Mouse (Mus musculus) left cerebral cortex, postnatal 4 days (tissue): ENCODE data around the gene Trpm4. TPM values are rescaled to one million over a fixed set of nuclear protein-coding genes. Genes with fewer than 3 reads are reported as not detected.
"Not testable (repeated sequence)": the region's sequence is repeated elsewhere in the genome, so short reads cannot be mapped to it uniquely, and the experiment has no call there.

Experiments used
- DNase-seq: peaks from one replicate; pipeline ENCODE4 v3.0.0-alpha.2; 2022
- intact Hi-C: fragments of 180-260 bp; cut with DNase I; formaldehyde crosslinking; loops from one replicate; pipeline ENCODE4 v1.15.1; 2025
- total RNA-seq, 2 experiments: library from RNA; stranded (reverse); gene quantifications; 2 replicates each; pipeline ENCODE4 v1.2.3; 2021

The Trpm4 gene
- total RNA-seq = 10 to 100 TPM; 32.1 to 33.8 TPM

DNA sequence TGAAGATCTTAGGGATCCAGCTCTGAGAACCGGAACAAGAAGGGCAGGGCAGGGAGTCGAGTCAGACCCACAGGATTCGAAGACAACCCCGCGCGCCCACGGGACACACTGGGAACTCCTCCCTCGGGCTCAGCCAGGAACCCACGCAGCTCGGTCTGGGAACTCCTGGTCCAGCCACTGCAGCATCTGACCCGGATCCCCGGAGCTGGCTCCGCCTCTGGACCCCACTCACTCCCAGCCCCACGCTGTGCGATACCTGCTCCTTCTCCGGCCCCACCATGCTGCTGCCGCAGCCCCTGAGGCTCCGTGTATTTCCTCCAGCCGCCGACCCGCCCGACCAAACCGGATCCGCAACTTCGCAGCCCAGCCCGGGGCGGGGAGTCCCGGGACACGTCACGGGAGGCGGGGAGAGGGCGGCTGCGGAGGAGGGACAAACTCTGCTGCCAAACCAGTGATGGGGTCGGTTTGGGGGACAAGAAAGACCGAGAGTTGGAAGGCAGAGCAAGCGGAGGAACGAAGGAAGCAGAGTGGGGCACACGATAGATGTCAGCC lies at the start of gene Trpm4:
Trpm4 (minus strand) TSS at position 350 of the 552 bp plus-strand sequence.
- intact Hi-C loops = no loop called here

DNA sequence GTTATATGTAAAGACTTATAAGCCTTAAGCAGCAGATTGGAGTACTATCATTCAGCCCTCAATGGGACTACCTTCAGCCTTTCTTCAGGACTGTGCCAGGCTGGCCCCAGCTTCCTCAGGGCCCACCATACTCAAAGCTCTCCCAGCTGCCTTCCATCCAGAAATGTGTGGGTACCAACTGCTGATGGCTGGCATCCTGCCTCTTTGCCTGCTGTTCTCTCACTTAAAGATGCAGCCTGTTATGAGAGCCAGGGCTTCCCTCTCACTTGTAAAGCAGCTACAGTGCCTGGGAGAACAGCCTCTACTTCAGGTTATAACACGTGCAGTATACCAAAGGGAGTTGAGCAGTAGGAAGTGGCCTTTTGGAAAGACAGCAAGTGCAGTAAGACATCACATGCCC lies 42.5 kb upstream of the Trpm4 start:
- intact Hi-C loops = no loop called here
- DNase-seq = no peak

More for the DNA sequence above, at the start of gene Trpm4:
- peak; percentile 79 for DNase-seq

DNA sequence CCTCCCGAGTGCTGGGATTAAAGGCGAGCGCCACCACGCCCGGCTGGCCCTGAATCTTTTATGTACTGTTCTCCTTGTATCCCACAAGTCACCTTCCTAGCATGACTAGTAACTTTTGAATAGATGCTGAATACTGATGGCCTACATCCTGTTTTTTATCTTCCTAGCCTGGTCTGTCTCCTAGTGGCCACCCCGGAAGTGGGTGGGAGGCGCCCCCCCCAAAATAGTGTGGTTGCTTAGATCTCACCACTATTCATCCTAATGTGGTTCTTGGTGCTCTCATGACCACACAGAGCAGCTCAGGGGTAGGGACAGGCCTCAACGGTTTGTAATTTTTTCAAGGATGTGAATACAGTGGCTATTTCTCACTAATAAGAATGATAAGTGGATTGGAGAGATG lies 41.0 kb upstream of the Trpm4 start:
- DNase-seq = no peak
- intact Hi-C loops = no loop called here

DNA sequence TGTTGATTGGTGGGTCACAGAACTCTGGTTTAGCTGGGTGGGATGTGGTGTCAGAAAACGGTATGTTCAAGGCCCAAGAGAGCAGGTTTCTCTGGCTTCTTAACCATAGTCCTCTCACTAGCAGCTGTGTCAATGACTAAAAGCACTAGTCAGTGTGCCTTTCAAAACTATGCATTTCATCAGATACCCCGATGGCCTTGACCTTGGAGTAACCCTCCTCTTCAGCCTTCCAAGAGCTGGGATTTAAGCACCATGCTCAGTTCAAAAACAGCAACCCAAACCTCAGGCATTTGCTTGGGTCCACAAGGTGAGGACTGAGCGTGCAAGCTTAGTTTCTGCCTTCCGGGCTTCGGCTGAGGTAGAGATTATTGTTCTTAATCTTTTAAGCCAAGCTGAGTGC lies 38.8 kb upstream of the Trpm4 start:
- no peak for DNase-seq
- intact Hi-C loops = no loop called here

DNA sequence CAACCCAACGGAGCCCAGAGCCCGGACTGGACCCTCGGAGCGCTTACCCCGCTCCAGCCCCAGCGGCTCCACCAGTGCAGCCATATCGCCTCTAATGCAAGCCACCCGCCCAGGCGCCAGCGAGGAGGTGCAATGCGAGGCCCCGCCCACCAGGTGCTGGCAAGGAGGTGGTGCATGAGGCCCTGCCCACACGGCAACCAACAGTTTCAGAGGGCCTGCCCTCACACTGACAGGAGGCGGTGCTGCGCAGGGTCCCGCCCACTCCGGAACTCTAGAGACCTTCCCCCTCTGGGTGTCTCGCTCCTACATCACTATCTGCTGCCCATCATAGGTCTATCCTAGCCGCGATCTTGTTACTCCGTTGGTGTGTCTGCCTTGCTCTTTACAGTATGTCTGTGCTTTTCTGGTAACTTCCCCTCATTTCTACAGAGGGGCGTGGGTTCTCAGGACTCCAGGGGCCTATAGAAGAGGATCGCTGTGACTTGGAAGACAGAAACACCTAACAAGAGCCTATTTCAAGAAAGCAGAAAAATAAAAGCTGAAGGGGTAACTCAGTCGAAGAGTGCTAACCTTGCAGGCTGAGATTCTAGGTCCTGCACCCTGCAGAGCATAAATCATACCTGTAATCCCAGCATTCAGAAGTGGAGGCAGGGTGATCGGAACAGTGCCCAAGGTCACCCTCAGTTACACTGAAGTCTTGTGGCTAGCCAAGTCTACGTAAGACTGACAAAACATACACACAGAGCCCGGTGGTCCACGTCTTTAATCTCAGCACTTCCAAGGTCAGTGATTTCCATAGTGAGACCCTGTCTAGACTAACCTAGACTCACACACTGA lies 37.1 kb upstream of the Trpm4 start, which contains the start of gene Lin7b:
Lin7b (minus strand) TSS at position 109 of the 837 bp plus-strand sequence.
- intact Hi-C loops = no loop called here
- peak; percentile 87 for DNase-seq

DNA sequence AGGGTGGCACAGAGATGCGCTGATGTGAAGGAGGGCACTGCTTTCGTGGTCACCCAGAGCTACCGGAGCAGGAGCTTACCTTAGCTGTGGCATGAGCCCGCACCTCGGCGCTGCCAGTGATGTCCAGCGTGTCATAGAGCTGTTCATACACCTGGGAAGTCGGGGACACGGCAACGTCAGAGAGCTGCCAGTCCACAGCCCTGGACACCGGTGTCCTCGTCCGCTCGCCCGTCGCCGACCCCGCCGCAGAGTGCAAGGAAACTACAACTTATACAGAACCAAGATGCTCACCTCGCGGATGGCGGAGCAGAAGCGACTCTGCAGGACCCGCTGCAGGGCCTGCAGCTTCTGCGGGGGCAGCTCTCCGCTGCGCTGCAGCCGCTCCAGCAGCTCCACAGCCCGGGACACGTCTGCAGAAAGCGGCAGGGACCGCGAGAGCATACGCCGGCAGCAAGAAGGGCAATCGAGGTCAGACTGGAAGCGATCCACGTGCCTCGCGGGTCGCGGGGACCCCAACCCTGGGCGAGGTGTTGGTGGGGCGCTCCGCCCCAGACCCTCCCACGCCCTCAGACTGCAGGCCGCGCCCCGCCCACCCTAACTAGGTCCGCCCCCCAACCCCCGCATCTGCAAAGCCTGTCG lies 36.4 kb upstream of the Trpm4 start:
- intact Hi-C loops = no loop called here
- no peak for DNase-seq

DNA sequence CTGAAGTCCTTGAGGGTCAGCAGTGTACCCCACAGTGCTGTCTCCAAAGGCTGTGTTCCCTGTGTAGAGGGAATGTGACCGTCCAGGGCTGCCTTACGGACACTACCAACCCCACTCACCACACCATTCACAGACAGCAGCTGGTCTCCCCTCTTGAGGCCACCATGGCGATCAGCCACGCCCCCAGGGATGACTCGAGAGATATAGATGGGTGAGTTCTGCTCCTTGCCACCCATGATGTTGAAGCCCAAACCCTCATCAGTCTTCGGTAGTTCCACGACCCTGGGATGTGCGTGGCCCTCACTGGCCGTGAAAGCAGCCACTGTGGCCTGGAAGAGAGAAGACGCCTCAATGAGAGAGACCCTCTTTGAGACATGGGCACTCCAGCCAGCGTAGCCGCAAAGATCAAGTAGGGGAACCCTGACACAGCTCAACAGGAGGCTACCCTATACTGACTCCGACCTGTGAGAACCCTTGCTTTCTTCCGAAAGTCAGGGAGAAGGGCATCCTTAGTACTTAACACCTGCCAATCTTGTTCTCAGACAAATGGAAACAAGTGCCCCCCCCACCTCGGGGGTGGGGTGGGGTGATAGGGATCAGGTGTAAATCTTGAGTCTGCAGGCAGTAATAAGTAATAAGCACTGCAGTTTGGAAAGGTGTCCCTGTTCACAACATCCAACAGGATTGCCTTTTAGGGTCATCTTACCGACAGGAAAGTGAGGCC lies 35.6 kb upstream of the Trpm4 start:
- intact Hi-C loops = no loop called here
- DNase-seq = no peak

DNA sequence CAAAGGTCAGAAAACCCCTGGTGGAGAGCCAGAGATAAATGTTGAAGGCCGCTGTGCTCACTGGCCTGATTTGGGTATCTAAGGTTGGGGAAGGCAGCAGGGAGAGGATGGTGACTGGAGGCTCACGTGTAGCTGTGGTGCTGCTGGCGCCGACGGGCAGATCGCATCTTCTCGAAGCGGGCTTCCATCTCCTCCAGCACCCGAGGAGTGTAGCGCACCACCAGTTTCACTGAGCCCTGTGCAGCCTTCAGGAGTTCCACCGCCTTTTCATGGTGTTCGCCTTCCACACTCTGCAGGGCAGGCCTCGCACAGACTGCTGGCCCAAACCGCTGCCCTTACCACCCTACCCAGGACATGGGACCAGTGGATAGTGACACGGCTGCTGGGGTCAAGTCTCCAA lies 34.6 kb upstream of the Trpm4 start:
- no peak for DNase-seq
- intact Hi-C loops = no loop called here

DNA sequence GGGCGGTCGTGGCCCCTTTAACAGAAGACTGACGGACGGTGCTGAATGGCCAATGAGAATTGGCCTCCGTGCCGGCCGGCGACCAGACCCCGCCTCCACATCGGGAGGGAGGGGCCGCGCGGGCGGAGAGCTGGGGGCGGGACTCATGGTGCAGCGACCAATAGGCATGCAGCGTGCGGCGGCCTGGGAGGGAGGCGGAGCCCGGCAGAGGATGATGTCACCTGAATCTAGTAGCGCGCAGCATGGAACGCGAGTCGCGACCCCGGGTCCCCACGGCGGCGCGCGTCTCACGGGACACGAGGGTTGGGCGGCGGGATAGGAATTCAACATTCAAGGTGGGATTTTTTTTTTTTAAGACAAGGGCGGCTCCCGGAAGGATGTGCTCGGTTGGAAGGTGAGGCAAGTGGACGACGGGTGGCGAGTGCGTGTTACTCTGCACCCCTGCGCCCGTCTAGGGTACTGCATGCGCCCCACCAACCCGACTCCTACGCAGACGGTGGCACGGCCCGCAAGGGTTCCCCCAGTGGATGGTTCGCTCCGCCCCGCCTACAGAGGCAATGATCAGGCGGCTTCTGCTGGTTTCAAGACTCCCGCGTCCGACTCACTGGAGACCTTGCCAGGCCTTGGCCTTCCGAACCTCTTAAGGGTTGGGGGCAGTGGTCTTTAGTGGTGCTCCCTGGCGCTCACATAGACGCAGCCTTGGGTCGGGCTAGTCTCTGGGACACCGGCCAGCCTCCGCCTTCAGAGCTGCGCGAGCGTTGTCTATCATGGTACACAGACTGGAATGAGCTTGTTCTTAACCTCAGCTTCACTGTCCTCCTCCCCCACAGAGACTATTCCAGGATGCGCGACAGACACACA lies 33.7 kb upstream of the Trpm4 start:
- peak; percentile 98 for DNase-seq
- intact Hi-C loops = no loop called here

DNA sequence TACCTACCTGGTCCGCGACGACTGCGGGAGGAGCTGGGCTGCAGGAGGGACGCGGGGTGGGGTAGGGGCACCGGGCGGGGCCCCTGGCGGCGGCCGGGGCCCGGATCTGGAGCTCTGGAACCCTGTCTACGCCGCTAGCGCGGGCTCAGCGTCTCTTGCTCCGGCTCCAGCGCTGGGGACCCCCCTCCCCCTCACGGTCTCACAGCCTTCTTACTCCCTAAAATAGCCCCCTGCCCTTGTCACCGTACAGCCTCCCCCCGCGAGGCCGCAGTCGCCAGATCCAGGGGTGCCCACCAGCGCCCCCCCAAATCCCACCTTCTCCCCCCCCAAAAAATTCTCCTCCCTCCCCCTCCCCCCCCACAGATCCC lies 33.1 kb upstream of the Trpm4 start, which contains the start of gene Ppfia3:
Ppfia3 (minus strand) TSS at position 368 of the 368 bp plus-strand sequence.
- no peak for DNase-seq
- intact Hi-C loops = no loop called here

DNA sequence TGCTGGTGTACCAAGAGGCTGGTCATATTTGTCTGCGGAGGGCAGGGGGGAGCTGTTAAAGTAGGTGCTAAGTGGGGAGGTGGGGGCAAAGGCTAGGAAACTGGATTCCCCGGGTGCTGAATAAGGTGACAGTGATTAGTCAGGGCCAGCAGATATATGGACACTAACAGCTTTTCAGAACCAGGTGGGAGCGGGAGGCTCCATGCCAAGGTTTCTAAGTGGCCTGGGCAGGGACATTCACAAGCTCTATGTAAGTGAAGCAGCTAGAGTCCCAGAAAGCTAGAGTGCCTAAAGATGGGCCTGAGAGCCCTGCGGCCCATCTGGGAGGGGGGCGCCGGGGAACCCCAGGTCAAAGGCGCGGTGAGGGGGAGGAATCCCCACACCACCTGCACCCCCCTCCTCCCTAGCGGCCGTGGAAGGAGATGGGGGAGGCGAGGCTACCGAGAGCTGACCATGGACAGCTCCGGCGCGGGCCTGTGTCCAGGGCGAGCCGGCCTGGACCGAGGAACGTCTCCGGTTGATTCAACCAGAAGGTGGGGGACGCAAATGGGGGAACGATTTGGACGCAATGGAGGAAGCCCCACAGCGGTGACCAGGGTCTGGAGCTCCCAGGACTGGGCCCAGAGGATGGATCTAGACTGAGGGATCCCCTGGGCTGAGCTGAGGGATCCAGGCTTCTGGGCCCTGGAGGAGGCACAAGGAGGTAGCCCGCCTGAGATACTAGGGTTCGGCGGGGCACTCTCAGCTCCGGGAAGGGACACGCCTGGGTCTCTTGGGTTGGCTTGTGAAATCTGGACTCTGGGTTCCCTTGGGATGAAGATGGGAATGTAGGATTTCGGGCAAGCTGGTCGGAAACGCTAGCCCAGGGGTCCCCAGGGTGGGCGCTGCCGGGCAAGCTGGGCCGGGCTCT lies 32.4 kb upstream of the Trpm4 start:
- intact Hi-C loops = no loop called here
- DNase-seq = peak; percentile 45

DNA sequence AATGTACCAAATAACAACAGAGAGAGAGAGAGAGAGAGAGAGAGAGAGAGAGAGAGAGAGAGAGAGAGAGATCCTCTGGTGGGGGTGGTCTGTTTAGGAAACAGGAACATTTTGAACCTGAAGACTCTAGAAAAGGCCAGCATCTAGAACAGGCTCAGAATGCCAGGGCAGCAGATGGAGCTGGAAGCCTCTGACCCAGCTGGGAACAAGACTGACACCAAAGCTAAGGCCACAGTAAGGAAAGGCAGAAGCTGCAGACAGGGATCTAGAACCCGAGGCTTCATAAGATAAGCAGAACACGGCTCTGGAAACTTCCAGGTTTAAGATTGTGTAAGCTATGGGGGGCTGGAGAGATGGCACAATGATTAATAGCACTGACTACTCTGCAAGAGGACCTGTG lies 30.4 kb upstream of the Trpm4 start:
- DNase-seq = no peak
- intact Hi-C loops = no loop called here

DNA sequence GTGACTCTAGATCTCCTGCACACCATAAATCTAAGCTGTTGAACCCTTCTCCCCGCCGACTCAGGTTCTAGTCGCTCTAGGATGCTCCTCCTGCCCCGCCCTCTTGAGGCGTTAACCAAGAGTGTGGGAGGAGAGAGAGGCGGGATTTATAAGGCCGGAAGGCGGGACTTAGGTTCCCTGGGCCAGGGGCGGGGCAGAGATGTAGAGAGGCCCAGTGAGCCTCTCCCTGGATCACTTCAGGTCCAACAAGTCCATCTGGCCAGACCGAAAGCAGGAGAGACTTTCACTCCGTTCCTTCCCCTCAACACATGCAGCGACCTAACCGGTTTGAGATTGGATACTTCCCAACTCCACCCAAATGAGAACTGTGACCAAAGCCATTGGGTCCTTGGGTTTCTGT lies 29.2 kb upstream of the Trpm4 start:
- intact Hi-C loops = no loop called here
- peak; percentile 60 for DNase-seq

DNA sequence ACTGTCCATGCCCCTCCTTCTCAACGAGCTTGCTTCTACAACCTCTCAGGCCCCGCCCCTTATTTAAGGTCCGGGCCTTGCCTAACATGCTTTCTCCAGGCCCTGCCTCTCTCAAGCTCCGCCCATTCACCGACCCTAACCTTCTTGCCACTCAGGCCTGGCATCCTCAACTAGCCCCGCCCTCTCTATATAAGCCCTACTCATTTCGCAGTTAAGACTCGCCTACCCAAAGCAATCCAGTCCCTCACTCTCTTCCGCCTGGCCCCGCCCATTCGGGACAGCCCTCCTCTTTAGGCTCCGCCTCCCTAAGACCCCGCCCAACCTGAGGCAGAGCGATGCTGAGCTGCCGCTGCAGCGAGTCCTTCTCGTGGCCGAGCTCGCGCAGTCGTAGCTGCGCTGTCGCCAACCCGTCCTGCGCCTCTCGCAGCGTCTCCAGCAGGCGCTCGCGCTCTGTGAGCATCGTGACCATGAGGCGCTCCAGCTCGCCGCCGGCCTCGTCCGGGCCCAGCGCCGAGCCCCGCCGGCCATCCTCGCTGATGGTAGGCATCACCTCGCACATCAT lies 27.7 kb upstream of the Trpm4 start:
- intact Hi-C loops = no loop called here

DNA sequence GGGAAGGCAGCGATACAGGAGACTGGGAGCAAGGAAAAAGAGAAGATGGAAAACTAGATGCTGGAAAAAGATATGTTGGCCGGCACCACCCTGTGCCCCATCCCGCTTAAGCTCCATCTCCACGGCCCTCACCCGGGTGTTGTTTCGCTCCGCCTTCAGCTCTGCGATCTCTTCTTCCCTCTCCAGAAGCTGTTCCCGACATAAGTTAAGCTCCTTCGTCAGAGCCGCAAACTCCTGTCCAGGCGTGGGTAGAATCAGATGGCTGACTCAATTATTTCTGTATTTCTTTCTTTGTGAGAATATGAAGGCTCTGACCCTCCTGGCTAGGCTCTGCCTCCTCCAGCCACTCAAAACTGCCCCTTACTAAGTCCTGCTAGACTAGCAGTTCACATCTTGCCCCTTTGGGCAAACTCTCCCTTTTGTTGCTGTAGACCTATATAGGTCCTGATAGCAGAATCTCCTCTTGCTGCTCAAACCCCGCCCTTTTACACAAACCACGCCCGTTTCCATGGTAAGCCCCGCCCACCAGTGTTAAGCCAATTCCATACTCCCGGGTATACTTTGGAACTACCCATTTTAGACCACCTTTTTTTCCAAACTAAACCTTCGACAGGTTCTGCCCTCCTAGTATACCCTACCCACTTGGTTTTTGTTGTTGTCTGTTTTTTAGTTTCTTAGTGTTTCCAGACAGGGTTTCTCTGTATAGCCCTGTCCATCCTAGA lies 27.0 kb upstream of the Trpm4 start:
- DNase-seq = no peak
- intact Hi-C loops = no loop called here

More for the DNA sequence above, 27.7 kb upstream of the Trpm4 start:
- DNase-seq = peak; percentile 91

DNA sequence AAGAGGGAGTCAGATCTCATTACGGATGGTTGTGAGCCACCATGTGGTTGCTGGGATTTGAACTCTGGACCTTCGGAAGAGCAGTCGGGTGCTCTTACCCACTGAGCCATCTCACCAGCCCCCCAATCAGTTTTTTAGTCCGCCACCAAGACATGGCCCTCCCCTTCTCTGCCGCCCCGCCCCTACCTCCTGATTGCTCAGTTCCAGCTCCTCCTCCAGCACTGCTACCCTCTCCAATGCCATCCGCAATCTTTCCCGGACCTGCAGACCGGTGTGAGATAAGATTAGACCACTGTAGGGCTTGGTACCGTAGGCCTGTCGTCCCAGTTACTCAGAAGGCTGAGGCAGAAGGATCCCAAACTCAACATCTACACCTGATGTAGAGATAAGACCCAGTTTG lies 25.5 kb upstream of the Trpm4 start:
- intact Hi-C loops, DNase-seq: not testable (repeated sequence)

DNA sequence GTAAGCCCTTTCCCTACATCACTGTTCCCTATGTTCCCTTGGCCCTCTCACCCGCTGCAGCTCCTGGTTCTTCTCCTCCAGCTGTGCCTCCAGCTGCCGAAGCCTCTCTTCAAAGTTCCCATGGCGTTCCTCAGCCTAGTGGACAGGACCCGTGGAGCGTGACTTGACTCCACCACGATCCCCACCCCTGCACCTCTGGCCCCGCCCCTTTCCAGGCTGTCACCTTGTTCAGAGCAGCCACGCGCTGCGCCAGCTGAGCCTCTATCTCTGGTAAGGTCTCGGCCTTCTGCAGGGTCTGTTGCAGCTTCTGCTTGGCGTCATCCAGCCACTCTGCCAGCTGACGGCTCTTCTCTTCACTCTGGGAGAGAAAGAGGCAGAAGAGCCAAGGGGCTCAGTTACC lies 22.5 kb upstream of the Trpm4 start:
- no peak for DNase-seq
- intact Hi-C loops = no loop called here

DNA sequence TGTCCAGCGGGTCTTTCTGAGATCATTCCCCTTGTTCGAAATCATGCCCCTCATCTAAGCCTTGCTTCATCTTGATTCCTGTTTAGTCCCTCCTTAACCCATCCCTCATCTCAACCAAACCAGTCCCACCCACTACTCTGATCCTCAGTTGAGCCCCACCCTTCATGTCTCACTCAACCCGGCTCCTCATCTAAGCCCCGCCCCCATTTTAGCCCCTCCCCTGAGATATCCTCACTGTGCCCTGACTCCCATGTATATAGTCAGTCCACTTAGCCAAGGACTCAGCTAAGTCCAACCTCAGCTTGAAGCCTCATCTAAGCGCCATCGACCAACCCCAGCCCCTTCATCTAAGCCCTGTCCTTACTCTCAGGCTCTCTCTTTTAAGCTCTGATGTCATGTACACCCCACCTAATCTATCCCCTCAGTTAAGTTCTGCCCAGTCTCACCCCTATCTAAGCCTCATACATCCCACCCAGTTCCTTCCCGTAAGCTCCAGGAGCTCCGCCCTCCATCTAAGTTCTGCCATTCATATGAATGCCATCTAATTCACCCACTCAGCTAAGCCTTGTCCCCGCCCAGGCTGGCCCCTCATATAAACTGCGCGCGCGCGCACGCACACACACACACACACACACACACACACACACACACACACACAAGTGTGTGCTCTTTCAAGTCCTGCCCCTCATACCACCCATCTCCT lies 21.9 kb upstream of the Trpm4 start:
- DNase-seq = no peak
- intact Hi-C loops = no loop called here
